Mouse (Mus musculus): Measurements from ENCODE around the gene Espn. TPM values are rescaled to one million over a fixed set of nuclear protein-coding genes. Genes with fewer than 3 reads are reported as not detected.
A peak's percentile ranks its signal among the peaks of the same experiment; 100 is the strongest.

Espn gene
- polyA plus RNA-seq, 1 experiment from 2014 or later: 13.8 TPM

DNA sequence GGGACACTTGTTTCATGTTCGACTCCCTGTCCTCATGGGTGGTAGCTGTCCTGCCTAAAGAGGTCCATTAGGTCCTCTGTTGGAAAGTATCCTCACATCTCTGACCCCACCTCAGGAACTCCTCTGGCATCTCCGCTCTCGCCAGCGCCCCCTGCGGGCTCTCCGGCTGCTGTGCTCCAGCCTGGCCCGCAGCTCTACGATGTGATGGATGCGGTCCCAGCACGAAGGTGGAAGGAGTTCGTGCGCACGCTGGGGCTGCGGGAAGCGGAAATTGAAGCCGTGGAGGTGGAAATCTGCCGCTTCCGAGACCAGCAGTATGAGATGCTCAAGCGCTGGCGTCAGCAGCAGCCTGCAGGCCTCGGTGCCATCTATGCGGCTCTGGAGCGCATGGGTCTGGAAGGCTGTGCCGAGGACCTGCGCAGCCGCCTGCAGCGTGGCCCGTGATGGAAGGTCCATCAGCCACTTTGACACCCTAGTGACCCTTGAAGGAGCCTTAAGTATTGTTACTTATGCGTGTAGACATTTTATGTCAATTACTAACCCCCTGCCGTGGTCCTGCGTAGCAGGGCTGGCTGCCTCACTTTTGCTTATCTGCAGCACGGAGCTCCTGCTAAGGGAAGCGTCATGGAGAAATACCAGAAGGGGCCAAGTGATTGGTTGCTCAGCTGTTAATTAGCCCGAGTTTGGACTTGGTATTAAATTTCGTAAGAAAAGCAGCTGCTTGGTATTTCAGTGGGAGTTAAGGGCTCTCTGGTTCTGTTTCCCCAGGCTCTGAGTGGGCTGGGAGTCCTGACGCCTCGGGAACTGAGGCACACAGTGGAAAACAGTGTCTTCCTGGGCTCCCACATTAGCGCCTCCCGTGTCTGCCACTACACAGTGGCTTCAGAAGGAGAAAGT, 32.5 kb downstream of the Espn start:
- Histone ChIP-seq H3K36me3 (ENCODE audit: control insufficient read depth, insufficient read depth, low read length) (no peaks in the 10 kb centered on the region), H3K9me3 (ENCODE audit: control insufficient read depth, low read length) (no peaks in the 10 kb centered on the region), H3K4me1 (replicated peaks; ENCODE audit: control insufficient read depth, insufficient read depth) (peaks cover 2% of the 10 kb centered on the region; the same call in 1 of the 2 replicates), H3K27ac (replicated peaks) (no peak overlapping the region), H3K27me3 (ENCODE audit: control insufficient read depth, insufficient read depth, low read length) (peaks cover 10% of the 10 kb centered on the region; the same call in 1 of the 2 replicates), H3K9ac (ENCODE audit: low read length) (no peak overlapping the region), H3K4me3 (ENCODE audit: low read depth, low read length) (0 out of 2 replicates have a peak overlapping the region, but pooled peaks have one; percentile 10), H3K4me2 (replicated peaks; ENCODE audit: low read depth) (no peak overlapping the region)
- DNase-seq (ENCODE audit: low spot score): peak; percentile 76
- TF ChIP-seq CTCF (IDR thresholded peaks at IDR 0.05; ENCODE audit: low read depth) (peak; percentile 74), EP300 (optimal IDR thresholded peaks at IDR 0.05) (no peak)
- WGBS: 18% methylated on average over 39 of the region's 39 CpGs
- no peak; the same call in 1 of the 2 replicates for ATAC-seq (ENCODE audit: low FRiP score, low TSS enrichment)

DNA sequence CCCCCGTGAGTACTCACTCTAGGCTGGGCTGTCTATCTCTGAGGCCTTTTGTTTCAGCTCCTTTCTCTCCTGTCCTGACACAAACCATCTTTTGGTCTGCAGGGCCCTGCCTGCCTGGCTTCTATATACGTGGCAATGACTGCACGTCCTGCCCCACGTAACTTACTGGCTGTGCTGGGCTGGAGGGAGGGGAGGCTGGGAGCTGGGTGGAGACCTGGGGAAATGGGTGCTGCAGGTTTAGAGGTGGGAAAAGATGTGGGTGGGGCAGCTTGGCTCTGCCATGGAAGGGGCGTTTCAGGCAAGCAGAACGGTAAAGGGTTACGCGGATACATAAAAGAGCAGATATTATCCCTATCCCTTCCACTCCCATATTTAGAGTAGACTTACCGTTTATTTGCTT, 34.6 kb downstream of the Espn start:
- peaks cover 8% of the 10 kb centered on the region; the same call in 1 of the 2 replicates for H3K27me3 ChIP-seq (ENCODE audit: control insufficient read depth, insufficient read depth, low read length)
- H3K4me2 ChIP-seq (replicated peaks; ENCODE audit: low read depth): no peak overlapping the region
- no peak overlapping the region for H3K4me3 ChIP-seq (ENCODE audit: low read depth, low read length)
- H3K27ac ChIP-seq (replicated peaks): no peak overlapping the region
- H3K9me3 ChIP-seq (ENCODE audit: control insufficient read depth, low read length): no peaks in the 10 kb centered on the region
- H3K36me3 ChIP-seq (ENCODE audit: control insufficient read depth, insufficient read depth, low read length): peaks cover 6% of the 10 kb centered on the region
- WGBS: 54% methylated on average over 9 of the region's 9 CpGs
- peak; percentile 62 for ATAC-seq (ENCODE audit: low FRiP score, low TSS enrichment)
- TF ChIP-seq CTCF (IDR thresholded peaks at IDR 0.05; ENCODE audit: low read depth) (no peak), EP300 (optimal IDR thresholded peaks at IDR 0.05) (no peak)
- peak; percentile 83 for DNase-seq (ENCODE audit: low spot score)
- H3K4me1 ChIP-seq (replicated peaks; ENCODE audit: control insufficient read depth, insufficient read depth): peaks cover 2% of the 10 kb centered on the region; the same call in 1 of the 2 replicates
- no peak overlapping the region for H3K9ac ChIP-seq (ENCODE audit: low read length)

DNA sequence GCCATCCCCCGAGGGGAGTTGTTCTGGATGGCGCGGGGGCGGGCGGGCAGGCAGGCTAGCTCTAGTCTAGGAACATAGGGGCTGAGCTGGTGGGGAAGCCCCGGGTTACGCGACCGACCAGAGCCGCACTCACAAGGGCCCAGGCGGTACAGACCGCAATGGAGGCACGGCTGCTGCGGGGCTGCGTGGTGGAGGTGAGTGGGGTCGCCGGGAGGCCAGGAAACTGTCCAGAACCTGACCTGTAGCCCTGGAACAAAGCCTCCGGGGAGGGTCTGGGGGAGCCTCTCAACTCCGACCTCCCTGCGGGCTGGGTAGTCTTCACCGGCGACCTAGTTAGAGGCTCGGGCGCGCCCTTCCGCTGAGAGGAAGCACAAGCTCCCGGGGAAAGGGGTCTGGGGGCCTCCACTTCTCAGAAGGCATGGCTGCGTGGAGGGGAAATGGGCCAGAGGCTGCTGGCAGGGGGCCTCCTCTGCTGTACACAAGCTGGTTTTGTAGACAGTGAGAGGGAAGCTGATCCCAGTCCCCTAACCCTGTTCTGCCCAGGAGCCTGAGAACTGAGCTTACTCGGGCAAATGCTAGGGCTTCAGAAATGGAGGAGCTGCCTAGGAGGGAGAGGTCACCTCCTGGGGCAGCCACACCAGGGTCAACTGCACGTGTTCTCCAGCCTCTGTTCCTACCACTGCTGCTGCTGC, 36.1 kb downstream of the Espn start, which contains the start of gene Tnfrsf25:
Gene Tnfrsf25 (plus strand): TSS at position 14 of the 692 bp plus-strand sequence.
- H3K4me2 ChIP-seq (replicated peaks; ENCODE audit: low read depth): peak within 1 kb of the TSS; percentile 23
- peaks cover 2% of the 10 kb centered on the region; the same call in 1 of the 2 replicates for H3K4me1 ChIP-seq (replicated peaks; ENCODE audit: control insufficient read depth, insufficient read depth)
- ATAC-seq (ENCODE audit: low FRiP score, low TSS enrichment) (no peak), DNase-seq (ENCODE audit: low spot score) (no peak)
- no peaks in the 10 kb centered on the region for H3K9me3 ChIP-seq (ENCODE audit: control insufficient read depth, low read length)
- peaks cover 8% of the 10 kb centered on the region; the same call in 1 of the 2 replicates for H3K27me3 ChIP-seq (ENCODE audit: control insufficient read depth, insufficient read depth, low read length)
- 0 out of 2 replicates have a peak within 1 kb of the TSS, but pooled peaks have one; percentile 4 for H3K4me3 ChIP-seq (ENCODE audit: low read depth, low read length)
- TF ChIP-seq EP300 (optimal IDR thresholded peaks at IDR 0.05): no peak
- TF ChIP-seq CTCF (IDR thresholded peaks at IDR 0.05; ENCODE audit: low read depth): no peak
- peaks cover 6% of the 10 kb centered on the region for H3K36me3 ChIP-seq (ENCODE audit: control insufficient read depth, insufficient read depth, low read length)
- WGBS: 12% methylated on average over 27 of the region's 30 CpGs
- no peak within 1 kb of the TSS for H3K27ac ChIP-seq (replicated peaks)
- H3K9ac ChIP-seq (ENCODE audit: low read length): peak within 1 kb of the TSS; percentile 27; the same call in 1 of the 2 replicates

DNA sequence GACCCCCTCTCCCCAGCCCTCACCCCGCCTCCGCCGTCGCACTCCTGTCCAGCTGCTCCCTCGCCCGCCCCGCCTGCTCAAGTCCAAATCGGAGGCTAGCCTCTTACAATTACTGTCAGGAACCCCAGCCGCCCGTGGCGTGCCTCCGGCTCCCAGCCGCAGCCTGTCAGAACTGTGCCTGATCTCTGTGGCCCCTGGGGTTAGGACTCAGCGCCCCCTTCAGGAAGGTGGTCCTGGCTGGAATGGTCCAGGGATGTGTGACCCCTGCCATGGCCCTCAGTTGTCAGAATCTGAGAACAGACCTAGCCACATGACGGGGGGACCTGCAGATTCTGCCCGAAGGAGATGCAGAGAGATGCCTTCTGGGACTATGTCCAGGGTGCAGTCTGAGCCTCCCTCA, 38.1 kb downstream of the Espn start:
- no peak overlapping the region for H3K4me3 ChIP-seq (ENCODE audit: low read depth, low read length)
- H3K27ac ChIP-seq (replicated peaks): no peak overlapping the region
- no peak for ATAC-seq (ENCODE audit: low FRiP score, low TSS enrichment)
- H3K36me3 ChIP-seq (ENCODE audit: control insufficient read depth, insufficient read depth, low read length): peaks cover 6% of the 10 kb centered on the region
- peaks cover 2% of the 10 kb centered on the region; the same call in 1 of the 2 replicates for H3K4me1 ChIP-seq (replicated peaks; ENCODE audit: control insufficient read depth, insufficient read depth)
- no peak overlapping the region for H3K4me2 ChIP-seq (replicated peaks; ENCODE audit: low read depth)
- no peak overlapping the region for H3K9ac ChIP-seq (ENCODE audit: low read length)
- 0 out of 2 replicates have a peak, but pooled peaks have one; percentile 12 for TF ChIP-seq CTCF (IDR thresholded peaks at IDR 0.05; ENCODE audit: low read depth)
- no peak for TF ChIP-seq EP300 (optimal IDR thresholded peaks at IDR 0.05)
- no peaks in the 10 kb centered on the region for H3K9me3 ChIP-seq (ENCODE audit: control insufficient read depth, low read length)
- no peak for DNase-seq (ENCODE audit: low spot score)
- H3K27me3 ChIP-seq (ENCODE audit: control insufficient read depth, insufficient read depth, low read length): no peaks in the 10 kb centered on the region
- 84% methylated on average over 16 of the region's 16 CpGs for WGBS

DNA sequence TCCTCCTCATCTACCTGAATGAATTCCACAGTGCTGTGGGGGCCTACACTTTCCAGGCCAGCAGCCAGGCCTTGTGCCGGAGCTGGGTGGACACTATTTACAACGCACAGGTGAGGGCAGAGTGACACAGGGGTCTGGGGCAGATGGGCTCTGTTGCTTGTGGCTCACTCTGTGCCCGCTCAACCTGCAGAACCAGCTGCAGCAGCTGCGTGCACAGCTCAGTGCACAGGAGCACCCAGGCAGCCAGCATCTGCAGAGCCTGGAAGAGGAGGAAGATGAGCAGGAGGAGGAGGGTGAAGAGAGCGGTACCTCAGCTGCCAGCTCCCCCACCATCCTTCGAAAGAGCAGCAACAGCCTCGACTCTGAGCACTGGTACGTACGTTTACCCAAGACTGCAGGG, 39.8 kb downstream of the Espn start:
- Histone ChIP-seq H3K9me3 (ENCODE audit: control insufficient read depth, low read length) (no peaks in the 10 kb centered on the region), H3K4me2 (replicated peaks; ENCODE audit: low read depth) (no peak overlapping the region), H3K36me3 (ENCODE audit: control insufficient read depth, insufficient read depth, low read length) (peaks cover 11% of the 10 kb centered on the region), H3K27me3 (ENCODE audit: control insufficient read depth, insufficient read depth, low read length) (no peaks in the 10 kb centered on the region), H3K4me1 (replicated peaks; ENCODE audit: control insufficient read depth, insufficient read depth) (no peaks in the 10 kb centered on the region; the same call in 1 of the 2 replicates), H3K9ac (ENCODE audit: low read length) (no peak overlapping the region), H3K27ac (replicated peaks) (no peak overlapping the region), H3K4me3 (ENCODE audit: low read depth, low read length) (no peak overlapping the region)
- ATAC-seq (ENCODE audit: low FRiP score, low TSS enrichment) (no peak), DNase-seq (ENCODE audit: low spot score) (no peak)
- TF ChIP-seq EP300 (optimal IDR thresholded peaks at IDR 0.05) (no peak), CTCF (IDR thresholded peaks at IDR 0.05; ENCODE audit: low read depth) (no peak)
- WGBS: 72% methylated on average over 9 of the region's 9 CpGs

Data from stomach, postnatal 0 days (tissue).